Mouse (Mus musculus): ENCODE results near the gene Sult1d1. TPM values are rescaled to one million over a fixed set of nuclear protein-coding genes. Genes with fewer than 3 reads are reported as not detected.

Gene Sult1d1
- total RNA-seq (2023) = not detected

DNA sequence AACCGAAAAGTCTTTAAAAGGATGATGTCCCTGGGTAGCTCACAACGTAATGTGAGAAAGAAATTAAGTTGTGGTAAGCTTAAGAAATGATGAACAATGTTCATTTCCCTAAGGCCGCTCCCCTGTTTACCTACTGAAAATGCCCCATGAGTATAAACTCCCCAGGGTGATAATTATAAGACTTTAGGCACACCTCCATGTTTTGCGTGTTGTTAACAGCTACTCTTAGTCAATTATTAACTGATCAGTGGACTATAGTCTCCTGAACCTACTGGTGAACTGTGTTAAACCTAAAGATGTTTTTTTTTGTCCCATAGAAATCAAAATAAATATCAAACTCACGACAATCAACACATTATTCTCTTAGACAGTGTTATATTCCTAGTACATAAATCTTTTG lies at the start of gene Sult1d1:
Sult1d1 (minus strand) TSS at position 183 of the 400 bp plus-strand sequence.

DNA sequence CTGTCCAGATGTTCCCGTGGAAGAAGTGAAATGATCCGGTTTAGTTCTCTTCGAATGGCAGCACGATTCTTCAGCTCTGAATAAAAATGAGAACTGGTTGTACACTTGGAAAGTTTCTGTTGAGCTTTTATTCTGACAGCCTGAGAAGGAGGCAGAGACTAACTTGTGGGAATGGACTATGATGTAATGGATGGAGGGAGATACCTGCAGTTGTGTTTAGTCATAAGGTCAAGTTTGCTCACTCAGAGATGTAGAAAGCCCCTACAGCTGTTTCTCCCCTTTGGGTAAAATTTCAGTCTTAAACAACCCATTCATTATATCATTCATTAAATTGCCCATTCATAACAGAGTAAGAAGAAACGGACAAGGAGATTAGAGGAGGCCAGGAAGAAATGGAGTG lies 22.7 kb upstream of the Sult1d1 start, which contains the start of gene Sult1e1:
Sult1e1 (minus strand) TSS at position 101 of the 400 bp plus-strand sequence.

DNA sequence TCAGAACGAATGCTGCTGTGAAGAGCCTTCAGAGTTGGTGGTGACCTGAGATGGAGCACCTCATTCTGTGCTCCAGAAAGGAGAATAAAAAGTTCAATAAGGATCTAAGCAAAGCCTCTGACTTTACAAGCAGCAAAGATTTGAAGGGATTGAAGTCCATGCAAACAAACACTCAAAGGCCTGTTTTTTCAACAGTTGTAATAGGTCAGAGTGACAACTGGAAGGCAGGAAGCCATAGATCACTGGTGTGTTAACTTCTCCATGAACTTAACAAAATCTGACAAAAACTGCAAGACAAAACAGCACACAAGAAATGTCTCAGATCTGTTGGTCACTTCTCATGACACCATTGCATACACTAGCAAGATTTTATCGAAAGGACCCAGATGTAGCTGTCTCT lies 30.7 kb downstream of the Sult1d1 start, which contains the start of gene Sult1b1:
Sult1b1 (minus strand) TSS at position 85 of the 400 bp plus-strand sequence.

Other genes with a start within 250 kb of the Sult1d1 start
- not detected for gene Ugt2a3, start 231.8 kb downstream of the Sult1d1 start, total RNA-seq (2023)
- not detected for gene Ugt2b38, start 144.8 kb downstream of the Sult1d1 start, total RNA-seq (2023)
- gene Ugt2a2, start 86.8 kb downstream of the Sult1d1 start, total RNA-seq (2023) = not detected
- gene Gm43638, start 82.2 kb downstream of the Sult1d1 start, total RNA-seq (2023) = not detected
- not detected for gene Ugt2a1, start 78.2 kb downstream of the Sult1d1 start, total RNA-seq (2023)
- gene Sult1b1, start 30.8 kb downstream of the Sult1d1 start, total RNA-seq (2023) = not detected
- gene Sult1e1, start 22.6 kb upstream of the Sult1d1 start, total RNA-seq (2023) = not detected
- gene Csn1s1, start 97.2 kb upstream of the Sult1d1 start, total RNA-seq (2023) = not detected
- gene Csn2, start 130.6 kb upstream of the Sult1d1 start, total RNA-seq (2023) = not detected
- gene Csn1s2a, start 205.5 kb upstream of the Sult1d1 start, total RNA-seq (2023) = not detected
- not detected for gene Csn1s2b, start 239.1 kb upstream of the Sult1d1 start, total RNA-seq (2023)

Measured in CD4-positive naive resting alpha-beta T cell, adult 76 days (primary cell).